Mouse (Mus musculus) brain, embryonic 14.5 days (tissue): ENCODE results near the gene Nrxn1.

Source experiments
- CTCF ChIP-seq: fragments of 200-500 bp; IDR thresholded peaks from 2 replicates; pipeline ENCODE4 v1.5.1; 2012; ENCODE audit warnings: inconsistent platforms, mild to moderate bottlenecking, moderate library complexity, borderline replicate concordance; ENCODE audit not compliant: insufficient read depth, insufficient read length; ENCODE audit errors: extremely low read depth
- POLR2A ChIP-seq: fragments of 200-500 bp; IDR thresholded peaks from 2 replicates; pipeline ENCODE4 v1.6.1; 2012; ENCODE audit warnings: mild to moderate bottlenecking, inconsistent platforms, borderline replicate concordance; ENCODE audit not compliant: poor library complexity, insufficient read depth, insufficient read length, severe bottlenecking; ENCODE audit errors: extremely low read depth

- TF ChIP-seq POLR2A (no peak), CTCF (no peak)
These were observed 769.2 kb downstream of the Nrxn1 start for GRCm38 (mm10) chr17:90323674-90324073.
